Mouse (Mus musculus): ENCODE measurements around the gene Serpind1.

DNA sequence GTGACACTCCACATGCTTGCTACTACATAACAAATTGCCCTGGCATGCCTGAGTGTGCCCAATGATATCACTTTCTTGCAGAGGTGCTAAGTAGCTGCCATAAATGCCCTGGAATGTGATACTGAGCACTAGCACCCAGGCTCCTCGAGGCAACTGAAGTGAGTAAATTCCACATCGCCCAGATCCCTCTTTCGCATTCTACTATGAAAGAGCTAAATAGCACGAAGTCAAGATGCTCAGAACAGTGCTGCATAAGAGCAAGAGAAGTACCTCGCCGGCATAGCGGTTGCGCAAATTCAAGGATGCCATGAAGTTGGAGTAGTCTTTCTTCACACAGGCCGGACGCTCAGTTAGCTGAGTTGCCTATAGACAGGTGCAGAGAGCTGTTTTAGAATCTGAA is 22.1 kb upstream of the Serpind1 start:
- TF ChIP-seq CTCF (IDR thresholded peaks at IDR 0.05; ENCODE audit: insufficient read depth, low read depth, low read length) (no peak), POLR2A (IDR thresholded peaks at IDR 0.05; ENCODE audit: insufficient read depth, low read depth, low read length) (no peak)
